Mouse (Mus musculus) thymus, postnatal 36 days (tissue): Measurements from ENCODE around the gene Brd2.

Source experiments
- DNase-seq, 2 experiments: peaks; one replicate each; pipeline ENCODE4 v3.0.0; 2022; ENCODE audit warnings: mixed read lengths in 2 of 2

Gene Brd2

GRCm38 (mm10) chr17:34079621-34080020 lies 42.8 kb downstream of the Brd2 start:
- no peak for DNase-seq

- no peak for DNase-seq
These were observed 43.4 kb downstream of the Brd2 start for GRCm38 (mm10) chr17:34079002-34079401.

GRCm38 (mm10) chr17:34078148-34078547 lies 44.3 kb downstream of the Brd2 start:
- no peak for DNase-seq

GRCm38 (mm10) chr17:34077549-34077948 lies 44.9 kb downstream of the Brd2 start:
- peak; percentile 48 to 66 for DNase-seq

GRCm38 (mm10) chr17:34075271-34075670 lies 47.2 kb downstream of the Brd2 start:
- DNase-seq = peak; percentile 64 to 78

- no peak for DNase-seq
These were observed 50.3 kb downstream of the Brd2 start for GRCm38 (mm10) chr17:34072091-34072490.

- no peak for DNase-seq
These were observed 53.6 kb downstream of the Brd2 start for GRCm38 (mm10) chr17:34068864-34069263.
